Mouse (Mus musculus) stomach, embryonic 14.5 days (tissue): ENCODE data around the gene Olfr1175-ps. TPM values are rescaled to one million over a fixed set of nuclear protein-coding genes. Genes with fewer than 3 reads are reported as not detected.

Experiments
- ATAC-seq: fragments of 200-750 bp; cut with Nextera tagmentation; 2 replicates; pipeline ENCODE4 v1.8.0; 2017; ENCODE audit warnings: low read depth, moderate TSS enrichment; ENCODE audit not compliant: insufficient number of reproducible peaks, insufficient read depth, low FRiP score
- H3K27ac ChIP-seq: fragments of 300-500 bp; sonication (generic); 2 replicates; pipeline ENCODE4 v1.5.1; 2014; ENCODE audit warnings: mild to moderate bottlenecking, low read length, moderate library complexity, mixed read lengths
- H3K27me3 ChIP-seq: fragments of 300-500 bp; sonication (generic); 2 replicates; pipeline ENCODE4 v1.6.1; 2014; ENCODE audit warnings: low read length, control low read depth, mixed read lengths; ENCODE audit not compliant: control insufficient read depth, insufficient read depth
- H3K36me3 ChIP-seq: fragments of 300-500 bp; sonication (generic); 2 replicates; pipeline ENCODE4 v1.6.1; 2014; ENCODE audit warnings: mild to moderate bottlenecking, control low read depth, low read length, moderate library complexity, mixed read lengths; ENCODE audit not compliant: control insufficient read depth, insufficient read depth
- H3K4me1 ChIP-seq: fragments of 300-500 bp; sonication (generic); 2 replicates; pipeline ENCODE4 v1.6.1; 2014; ENCODE audit warnings: low read length, control low read depth, mixed read lengths; ENCODE audit not compliant: control insufficient read depth, insufficient read depth
- H3K4me2 ChIP-seq: fragments of 300-500 bp; sonication (generic); replicated peaks from 2 replicates; pipeline ENCODE4 v1.6.1; 2014; ENCODE audit warnings: low read depth, low read length, control low read depth
- H3K4me3 ChIP-seq: fragments of 300-500 bp; sonication (generic); 2 replicates; pipeline ENCODE4 v1.5.1; 2014; ENCODE audit warnings: low read depth, low read length, control low read depth
- H3K9ac ChIP-seq: fragments of 300-500 bp; sonication (generic); replicated peaks from 2 replicates; pipeline ENCODE4 v1.6.1; 2014; ENCODE audit warnings: low read depth, mild to moderate bottlenecking, control low read depth, low read length, moderate library complexity, mixed read lengths
- H3K9me3 ChIP-seq: fragments of 300-500 bp; sonication (generic); 2 replicates; pipeline ENCODE4 v1.6.1; 2016; ENCODE audit warnings: low read depth, low read length, control low read depth; ENCODE audit not compliant: control insufficient read depth
- WGBS: fragments of 180-500 bp; shearing (Covaris S2); extraction: QIAGEN DNeasy Blood & Tissue Kit; methylation state at CpG from one replicate; pipeline ENCODE4 v1.1.7; 2014; 5-methylcytosine and 5-hydroxymethylcytosine counted together
- polyA plus RNA-seq: library from polyadenylated mRNA; unstranded; fragments of >200 nt; fragmentation: Nextera tagmentation; extraction: Ambion mirVana; gene quantifications from 2 replicates; pipeline ENCODE4 v1.2.1, GENCODE M21; 2014

Olfr1175-ps gene
- polyA plus RNA-seq = not detected in 2 replicates

DNA sequence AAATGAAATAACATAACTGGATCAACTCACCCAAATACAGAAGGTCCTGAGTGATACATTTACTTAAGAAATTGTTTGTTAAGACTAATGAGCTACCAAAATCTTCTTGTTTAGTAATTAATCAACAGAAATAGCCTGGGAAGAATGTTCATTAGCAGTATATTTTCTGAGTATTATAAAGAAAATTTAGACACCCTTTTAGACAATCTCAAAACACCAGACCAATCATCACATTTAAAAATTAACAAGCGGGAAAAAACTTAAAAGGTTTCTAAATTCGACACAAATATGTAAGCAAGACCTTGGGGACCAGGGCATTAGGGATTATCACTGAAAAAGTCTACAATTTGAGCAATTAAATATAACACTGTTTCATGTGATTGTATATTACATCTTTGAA, at the start of gene Olfr1175-ps:
TSS of gene Olfr1175-ps (minus strand) at position 101 of the 400 bp plus-strand sequence.
- Histone ChIP-seq H3K27ac (no peak within 1 kb of the TSS), H3K36me3 (no peaks in the 10 kb centered on the region), H3K9me3 (no peaks in the 10 kb centered on the region), H3K9ac (no peak within 1 kb of the TSS), H3K4me3 (no peak within 1 kb of the TSS), H3K4me2 (no peak within 1 kb of the TSS), H3K4me1 (no peaks in the 10 kb centered on the region), H3K27me3 (no peaks in the 10 kb centered on the region)
- no peak for ATAC-seq
- 88% methylated on average over 2 of the region's 2 CpGs for WGBS

DNA sequence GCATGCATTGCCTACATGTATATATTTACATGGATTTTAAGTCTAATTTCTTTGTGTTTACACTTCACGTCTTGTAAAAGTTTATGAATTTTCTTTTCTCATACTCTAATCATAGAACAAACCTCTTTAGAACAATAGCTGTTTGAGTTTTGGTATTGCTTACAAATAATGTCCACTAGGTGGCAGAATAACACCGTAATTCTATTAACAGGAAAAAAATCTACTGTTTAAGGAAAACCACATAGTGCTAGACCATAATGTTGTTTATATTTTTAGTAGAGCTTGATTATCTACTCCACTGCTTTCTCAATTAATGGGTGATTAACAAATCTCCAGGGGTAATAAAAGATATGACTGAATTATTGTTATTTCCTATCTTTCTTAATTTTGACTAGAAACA, 29.3 kb upstream of the Olfr1175-ps start:
- Histone ChIP-seq H3K4me3 (no peak overlapping the region), H3K36me3 (no peaks in the 10 kb centered on the region), H3K9me3 (no peaks in the 10 kb centered on the region), H3K27ac (no peak overlapping the region), H3K4me1 (no peaks in the 10 kb centered on the region), H3K27me3 (no peaks in the 10 kb centered on the region), H3K9ac (no peak overlapping the region), H3K4me2 (no peak overlapping the region)
- 2% methylated on average over 2 of the region's 2 CpGs for WGBS
- no peak for ATAC-seq

GRCm38 (mm10) chr2:88346392-88346791, 19.4 kb upstream of the Olfr1175-ps start, which contains the start of gene Olfr1177-ps:
TSS of gene Olfr1177-ps (minus strand) at chr2:88346492.
- 86% methylated on average over 1 of the region's 1 CpGs for WGBS
- H3K4me2 ChIP-seq = no peak within 1 kb of the TSS
- H3K9ac ChIP-seq = no peak within 1 kb of the TSS

DNA sequence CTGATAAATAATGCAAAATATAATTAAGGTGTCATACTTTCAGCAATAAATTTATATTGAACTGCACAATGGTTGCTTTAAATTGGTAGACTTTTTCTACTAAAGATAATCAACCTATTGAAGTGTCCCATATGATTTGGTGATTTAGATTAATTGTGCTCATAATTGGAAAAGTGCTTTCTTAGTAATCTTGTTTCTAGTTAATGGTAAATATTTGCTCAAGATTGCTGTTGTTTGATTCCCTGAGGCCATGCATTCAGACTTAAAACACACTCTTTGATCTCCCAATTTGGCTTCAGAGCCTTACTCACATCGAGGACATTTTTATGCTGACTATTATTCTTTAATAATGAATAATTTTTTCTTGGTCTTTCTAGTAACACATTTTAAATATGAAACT, 9.4 kb upstream of the Olfr1175-ps start, which contains the start of gene Olfr1176:
TSS of gene Olfr1176 (plus strand) at position 301 of the 400 bp plus-strand sequence.
- no peak within 1 kb of the TSS for H3K27ac ChIP-seq
- no peak within 1 kb of the TSS for H3K4me2 ChIP-seq
- no peak for ATAC-seq
- no peaks in the 10 kb centered on the region for H3K27me3 ChIP-seq
- no peak within 1 kb of the TSS for H3K4me3 ChIP-seq
- H3K4me1 ChIP-seq = no peaks in the 10 kb centered on the region
- no peak within 1 kb of the TSS for H3K9ac ChIP-seq
- H3K36me3 ChIP-seq = no peaks in the 10 kb centered on the region
- H3K9me3 ChIP-seq = no peaks in the 10 kb centered on the region
- WGBS = 55% methylated on average over 1 of the region's 1 CpGs

More at GRCm38 (mm10) chr2:88346392-88346791, 19.4 kb upstream of the Olfr1175-ps start, which contains the start of gene Olfr1177-ps:
- Histone ChIP-seq H3K36me3 (no peaks in the 10 kb centered on the region), H3K27me3 (no peaks in the 10 kb centered on the region), H3K4me3 (no peak within 1 kb of the TSS), H3K4me1 (no peaks in the 10 kb centered on the region), H3K9me3 (no peaks in the 10 kb centered on the region), H3K27ac (no peak within 1 kb of the TSS)
- no peak for ATAC-seq

DNA sequence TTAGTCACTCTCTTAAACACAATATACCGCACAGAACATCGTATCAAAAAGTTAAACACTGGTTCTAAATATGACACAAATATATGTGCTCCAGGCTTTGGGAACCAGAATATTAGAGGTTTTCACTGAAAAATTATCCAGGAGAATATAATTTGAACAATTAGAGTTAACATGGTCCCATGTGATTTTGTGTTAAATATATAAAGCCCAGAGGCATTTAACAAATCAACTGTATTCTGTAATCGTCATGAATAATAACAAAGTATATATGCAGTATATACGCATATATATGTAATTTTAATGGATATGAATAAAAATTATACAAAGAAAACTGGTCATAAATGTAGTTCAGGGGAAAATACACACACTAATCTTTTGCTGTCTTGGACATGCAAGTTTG, 12.0 kb downstream of the Olfr1175-ps start, which contains the start of gene Olfr1174-ps:
TSS of gene Olfr1174-ps (minus strand) at position 101 of the 400 bp plus-strand sequence.
- H3K4me2 ChIP-seq = no peak within 1 kb of the TSS
- H3K9me3 ChIP-seq = no peaks in the 10 kb centered on the region
- ATAC-seq = no peak
- no peak within 1 kb of the TSS for H3K27ac ChIP-seq
- 91% methylated on average over 4 of the region's 4 CpGs for WGBS
- no peaks in the 10 kb centered on the region for H3K4me1 ChIP-seq
- no peak within 1 kb of the TSS for H3K4me3 ChIP-seq
- H3K9ac ChIP-seq = no peak within 1 kb of the TSS
- H3K27me3 ChIP-seq = no peaks in the 10 kb centered on the region
- H3K36me3 ChIP-seq = no peaks in the 10 kb centered on the region

- H3K4me1 ChIP-seq = no peaks in the 10 kb centered on the region
- no peak within 1 kb of the TSS for H3K4me2 ChIP-seq
- H3K9me3 ChIP-seq = no peaks in the 10 kb centered on the region
- H3K27me3 ChIP-seq = no peaks in the 10 kb centered on the region
- H3K27ac ChIP-seq = no peak within 1 kb of the TSS
- no peak for ATAC-seq
- H3K36me3 ChIP-seq = no peaks in the 10 kb centered on the region
- H3K9ac ChIP-seq = no peak within 1 kb of the TSS
- no peak within 1 kb of the TSS for H3K4me3 ChIP-seq
Observed at GRCm38 (mm10) chr2:88279775-88280174, 47.2 kb downstream of the Olfr1175-ps start, which contains the start of gene Olfr1173. TSS of gene Olfr1173 (minus strand) at chr2:88279875.

Other genes with a start within 250 kb of the Olfr1175-ps start
- gene Olfr1164, start 233.2 kb downstream of the Olfr1175-ps start, polyA plus RNA-seq = not detected in 2 replicates
- gene Olfr1166, start 198.9 kb downstream of the Olfr1175-ps start, polyA plus RNA-seq = not detected in 2 replicates
- gene Olfr1167, start 172.0 kb downstream of the Olfr1175-ps start, polyA plus RNA-seq = not detected in 2 replicates
- not detected in 2 replicates for gene Olfr1168, start 145.3 kb downstream of the Olfr1175-ps start, polyA plus RNA-seq
- gene Olfr1170, start 98.9 kb downstream of the Olfr1175-ps start, polyA plus RNA-seq = not detected in 2 replicates
- not detected in 2 replicates for gene Olfr1173, start 47.3 kb downstream of the Olfr1175-ps start, polyA plus RNA-seq
- not detected in 2 replicates for gene Olfr1174-ps, start 12.1 kb downstream of the Olfr1175-ps start, polyA plus RNA-seq
- gene Olfr1176, start 9.5 kb upstream of the Olfr1175-ps start, polyA plus RNA-seq = not detected in 2 replicates
- gene Olfr1177-ps, start 19.3 kb upstream of the Olfr1175-ps start, polyA plus RNA-seq = not detected in 2 replicates
- gene Olfr1178, start 59.8 kb upstream of the Olfr1175-ps start, polyA plus RNA-seq = not detected in 2 replicates
- gene Olfr1179, start 79.2 kb upstream of the Olfr1175-ps start, polyA plus RNA-seq = not detected in 2 replicates
- gene Olfr1180, start 91.9 kb upstream of the Olfr1175-ps start, polyA plus RNA-seq = not detected in 2 replicates
- not detected in 2 replicates for gene Olfr1181, start 99.0 kb upstream of the Olfr1175-ps start, polyA plus RNA-seq
- gene Gm13757, start 121.9 kb upstream of the Olfr1175-ps start, polyA plus RNA-seq = not detected in 2 replicates
- gene Olfr1183, start 127.7 kb upstream of the Olfr1175-ps start, polyA plus RNA-seq = not detected in 2 replicates
- not detected in 2 replicates for gene Olfr1184, start 156.4 kb upstream of the Olfr1175-ps start, polyA plus RNA-seq
- not detected in 2 replicates for gene Olfr1185-ps1, start 166.1 kb upstream of the Olfr1175-ps start, polyA plus RNA-seq
- not detected in 2 replicates for gene Olfr1186, start 191.3 kb upstream of the Olfr1175-ps start, polyA plus RNA-seq
- gene Olfr1188, start 229.7 kb upstream of the Olfr1175-ps start, polyA plus RNA-seq = not detected in 2 replicates